Mouse (Mus musculus): Measurements from ENCODE around the gene Dhx15.

DNA sequence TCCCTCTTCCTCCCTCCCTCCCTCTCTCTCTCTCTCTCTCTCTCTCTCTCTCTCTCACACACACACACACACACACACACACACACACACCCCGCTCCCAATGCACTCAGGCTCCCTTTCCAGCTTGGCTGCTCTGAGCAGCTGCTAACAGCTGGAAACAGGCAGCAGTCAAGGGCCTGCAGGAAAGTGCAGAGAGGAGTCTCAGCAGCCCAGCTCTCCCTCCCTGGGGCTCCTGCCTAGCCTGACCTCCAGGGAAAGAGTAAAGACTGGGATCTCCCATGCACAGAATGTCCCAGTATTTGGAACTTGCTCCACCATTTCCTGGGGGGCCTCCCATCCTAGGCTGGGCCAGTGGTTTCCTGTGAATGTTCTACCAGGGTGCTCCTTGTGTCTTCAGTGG lies 59.8 kb downstream of the Dhx15 start:
- no peak for TF ChIP-seq GATA1 (IDR thresholded peaks at IDR 0.05; ENCODE audit: low read length)
- no peak for TF ChIP-seq TAL1 (IDR thresholded peaks at IDR 0.05; ENCODE audit: low read length)

Measured in erythroblast, embryonic 14.5 days (primary cell).